Mouse (Mus musculus): Measurements from ENCODE around the gene Dst. TPM values are rescaled to one million over a fixed set of nuclear protein-coding genes. Genes with fewer than 3 reads are reported as not detected.

Gene Dst
- total and polyA plus RNA-seq, 3 experiments = 66.7 to 404 (median 334) TPM

DNA sequence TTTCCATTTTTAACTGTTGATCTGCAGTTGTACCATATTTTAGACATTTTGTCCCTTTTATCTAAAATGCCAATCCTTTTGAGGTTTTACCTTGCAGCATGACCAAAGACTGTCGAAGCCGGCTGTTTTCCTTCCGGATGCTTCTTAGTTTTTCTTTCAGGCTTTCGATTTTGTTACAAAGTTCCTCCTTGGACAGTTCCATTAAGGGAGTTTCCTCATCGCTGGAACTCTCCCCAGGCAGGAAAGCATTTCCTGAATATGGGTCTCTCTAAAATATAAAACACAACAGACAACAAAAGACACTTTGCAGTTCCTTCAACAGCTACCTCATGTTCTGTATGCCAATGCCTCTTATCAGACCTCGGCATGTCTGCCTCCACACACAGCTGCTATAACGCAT is 29.9 kb upstream of the Dst start:
- Histone ChIP-seq H3K79me2 (replicated peaks; ENCODE audit: control insufficient read depth, insufficient read depth, low read length) (no peaks in the 10 kb centered on the region), H3K36me3 (ENCODE audit: control insufficient read depth, insufficient read depth, low read length) (no peaks in the 10 kb centered on the region), H3K4me3 (no peak overlapping the region), H3K4me1 (ENCODE audit: control insufficient read depth, insufficient read depth, low read length) (no peaks in the 10 kb centered on the region; the same call in 1 of the 2 replicates), H3K27me3 (ENCODE audit: control insufficient read depth, insufficient read depth, low read length) (no peaks in the 10 kb centered on the region), H3K9ac (ENCODE audit: low read depth, low read length) (no peak overlapping the region), H3K27ac (peak overlapping the region; percentile 44)
- intact Hi-C loops (cut with DNase I) = no loop called here
- TF ChIP-seq CTCF (IDR thresholded peaks at IDR 0.05) (no peak), POLR2A (IDR thresholded peaks at IDR 0.05; ENCODE audit: insufficient read depth, low read depth, low read length) (no peak), EP300 (IDR thresholded peaks at IDR 0.05; ENCODE audit: insufficient read depth, low read depth, low read length) (no peak)
- peak in 1 of 2 experiments; percentile 23 for DNase-seq
- WGBS = 35% methylated on average over 7 of the region's 7 CpGs

DNA sequence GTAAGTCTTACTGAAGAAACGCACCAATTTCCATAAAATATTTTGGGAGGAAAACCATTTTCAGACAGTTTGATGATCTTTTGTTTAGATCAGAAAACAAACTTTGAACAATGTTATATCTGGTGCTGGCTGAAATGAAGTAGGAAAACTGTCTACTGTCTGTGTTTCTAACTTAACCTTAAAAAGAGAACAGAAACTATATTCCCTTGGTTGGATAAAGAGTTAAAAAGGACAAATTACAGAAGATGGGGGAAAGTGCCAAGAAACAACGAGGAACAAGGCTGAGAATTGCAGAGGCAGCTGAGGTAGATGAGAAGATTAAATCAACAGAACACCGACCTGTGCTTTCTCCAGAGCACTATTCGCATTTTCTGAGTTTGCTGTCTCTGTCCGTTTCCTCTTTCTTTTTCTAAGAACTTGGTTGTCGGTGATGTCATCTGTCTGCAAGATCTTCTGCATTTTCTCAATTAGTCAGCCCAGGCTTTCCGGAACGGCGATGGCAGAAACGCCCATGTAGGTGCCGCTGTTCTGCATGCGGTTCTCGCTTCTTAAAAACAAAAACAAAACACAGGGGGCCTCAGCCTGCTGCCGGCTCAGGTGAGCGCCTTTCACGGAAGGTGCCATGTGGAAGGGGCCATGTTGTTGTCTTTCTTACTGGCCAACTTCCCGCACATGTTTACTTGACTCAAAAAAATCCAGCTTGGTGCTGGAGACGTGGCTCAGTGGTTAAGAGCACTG is 24.8 kb upstream of the Dst start:
- Histone ChIP-seq H3K36me3 (ENCODE audit: control insufficient read depth, insufficient read depth, low read length) (no peaks in the 10 kb centered on the region), H3K9ac (ENCODE audit: low read depth, low read length) (no peak overlapping the region), H3K27me3 (ENCODE audit: control insufficient read depth, insufficient read depth, low read length) (no peaks in the 10 kb centered on the region), H3K4me1 (ENCODE audit: control insufficient read depth, insufficient read depth, low read length) (no peaks in the 10 kb centered on the region; the same call in 1 of the 2 replicates), H3K4me3 (peak overlapping the region; percentile 37), H3K79me2 (replicated peaks; ENCODE audit: control insufficient read depth, insufficient read depth, low read length) (no peaks in the 10 kb centered on the region), H3K27ac (peak overlapping the region; percentile 45; the same call in 1 of the 2 replicates)
- intact Hi-C loops (cut with DNase I) = loop anchor here (5.0 kb wide), 1 partner anchor 71 kb away; the partner anchor contains the start of gene Zfp451
- peak; percentile 50 to 66 for DNase-seq
- 13% methylated on average over 18 of the region's 18 CpGs for WGBS
- TF ChIP-seq CTCF (IDR thresholded peaks at IDR 0.05) = peak; percentile 55
- no peak for TF ChIP-seq EP300 (IDR thresholded peaks at IDR 0.05; ENCODE audit: insufficient read depth, low read depth, low read length)

DNA sequence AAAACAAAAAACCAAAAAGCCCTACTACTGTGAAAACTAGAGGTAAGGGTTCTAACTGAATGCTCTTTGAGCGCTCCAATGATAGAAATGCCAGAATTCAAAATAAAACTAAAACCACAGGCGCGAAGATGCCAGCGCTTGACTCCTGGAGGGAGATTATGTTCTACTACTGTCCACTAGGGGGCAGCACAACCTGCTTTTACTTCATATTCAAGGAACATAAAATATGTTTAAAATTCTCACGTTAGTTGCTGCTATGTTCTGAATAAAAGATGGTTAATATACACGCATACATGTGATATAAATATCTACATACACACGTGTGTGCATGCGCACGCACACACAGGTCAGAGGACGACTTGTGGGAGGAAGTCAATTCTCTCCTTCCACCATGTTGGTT is 15.2 kb upstream of the Dst start:
- intact Hi-C loops (cut with DNase I) = loop anchor here (1.0 to 10.0 kb wide), 2 partner anchors 74 to 272 kb away; no protein-coding TSS in a partner anchor
- H3K79me2 ChIP-seq (replicated peaks; ENCODE audit: control insufficient read depth, insufficient read depth, low read length) = no peaks in the 10 kb centered on the region
- H3K36me3 ChIP-seq (ENCODE audit: control insufficient read depth, insufficient read depth, low read length) = no peaks in the 10 kb centered on the region
- DNase-seq = peak; percentile 30 to 49
- no peak overlapping the region for H3K4me3 ChIP-seq
- no peak overlapping the region for H3K9ac ChIP-seq (ENCODE audit: low read depth, low read length)
- no peak overlapping the region for H3K27ac ChIP-seq
- peak; percentile 89 for TF ChIP-seq CTCF (IDR thresholded peaks at IDR 0.05)
- no peak for TF ChIP-seq POLR2A (IDR thresholded peaks at IDR 0.05; ENCODE audit: insufficient read depth, low read depth, low read length)
- no peak for TF ChIP-seq EP300 (IDR thresholded peaks at IDR 0.05; ENCODE audit: insufficient read depth, low read depth, low read length)
- no peaks in the 10 kb centered on the region for H3K27me3 ChIP-seq (ENCODE audit: control insufficient read depth, insufficient read depth, low read length)
- H3K4me1 ChIP-seq (ENCODE audit: control insufficient read depth, insufficient read depth, low read length) = no peaks in the 10 kb centered on the region; the same call in 1 of the 2 replicates
- WGBS = 55% methylated on average over 10 of the region's 10 CpGs

DNA sequence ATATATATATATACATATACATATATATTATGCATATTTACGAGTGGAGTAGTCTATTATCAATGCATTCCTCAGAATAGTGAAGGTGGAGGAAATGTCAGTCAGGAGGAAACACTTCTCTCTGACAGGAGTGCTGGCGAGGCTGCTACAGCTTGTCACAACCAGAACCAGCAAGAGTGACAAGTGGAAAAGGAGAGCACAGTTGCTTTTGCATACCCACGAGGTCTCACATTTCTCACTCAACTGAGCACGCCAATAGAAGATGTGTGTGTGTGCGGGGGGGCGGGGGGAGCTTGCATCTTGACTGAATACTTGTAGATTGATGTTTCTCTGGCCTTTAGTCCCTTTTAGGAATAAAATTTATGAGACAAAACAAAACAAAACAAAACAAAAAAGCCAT is 11.9 kb upstream of the Dst start:
- WGBS = 67% methylated on average over 6 of the region's 6 CpGs
- Histone ChIP-seq H3K27me3 (ENCODE audit: control insufficient read depth, insufficient read depth, low read length) (no peaks in the 10 kb centered on the region), H3K9ac (ENCODE audit: low read depth, low read length) (no peak overlapping the region), H3K4me3 (no peak overlapping the region), H3K27ac (no peak overlapping the region), H3K4me1 (ENCODE audit: control insufficient read depth, insufficient read depth, low read length) (no peaks in the 10 kb centered on the region; the same call in 1 of the 2 replicates), H3K79me2 (replicated peaks; ENCODE audit: control insufficient read depth, insufficient read depth, low read length) (no peaks in the 10 kb centered on the region), H3K36me3 (ENCODE audit: control insufficient read depth, insufficient read depth, low read length) (no peaks in the 10 kb centered on the region)
- no peak for DNase-seq
- intact Hi-C loops (cut with DNase I) = loop anchor here (10.0 kb wide), 1 partner anchor 269 kb away; no protein-coding TSS in a partner anchor
- TF ChIP-seq EP300 (IDR thresholded peaks at IDR 0.05; ENCODE audit: insufficient read depth, low read depth, low read length) (no peak), POLR2A (IDR thresholded peaks at IDR 0.05; ENCODE audit: insufficient read depth, low read depth, low read length) (no peak), CTCF (IDR thresholded peaks at IDR 0.05) (no peak)

DNA sequence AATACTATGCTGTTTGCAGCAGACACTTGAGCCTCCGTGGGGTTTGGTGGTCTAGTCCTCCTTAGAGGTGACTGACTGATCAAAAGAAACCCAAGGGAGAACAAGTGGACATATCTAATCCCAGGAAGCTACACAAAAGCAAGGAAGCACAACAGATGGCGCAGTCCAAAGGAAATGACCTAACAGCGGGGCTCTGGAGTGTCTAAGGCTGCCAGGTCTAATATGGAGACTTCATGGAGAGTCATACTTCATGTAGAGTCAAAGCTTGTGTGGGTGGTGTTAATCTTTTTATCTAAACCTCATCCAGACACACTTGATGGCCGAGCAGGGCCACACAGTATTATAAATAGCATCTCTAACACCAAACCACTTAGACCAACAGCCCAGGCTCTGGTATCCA is 11.4 kb upstream of the Dst start:
- intact Hi-C loops (cut with DNase I) = loop anchor here (10.0 kb wide), 1 partner anchor 268 kb away; no protein-coding TSS in a partner anchor
- no peaks in the 10 kb centered on the region for H3K79me2 ChIP-seq (replicated peaks; ENCODE audit: control insufficient read depth, insufficient read depth, low read length)
- H3K27ac ChIP-seq = no peak overlapping the region
- no peaks in the 10 kb centered on the region for H3K27me3 ChIP-seq (ENCODE audit: control insufficient read depth, insufficient read depth, low read length)
- H3K36me3 ChIP-seq (ENCODE audit: control insufficient read depth, insufficient read depth, low read length) = no peaks in the 10 kb centered on the region
- 46% methylated on average over 4 of the region's 4 CpGs for WGBS
- H3K9ac ChIP-seq (ENCODE audit: low read depth, low read length) = no peak overlapping the region
- no peaks in the 10 kb centered on the region; the same call in 1 of the 2 replicates for H3K4me1 ChIP-seq (ENCODE audit: control insufficient read depth, insufficient read depth, low read length)
- TF ChIP-seq EP300 (IDR thresholded peaks at IDR 0.05; ENCODE audit: insufficient read depth, low read depth, low read length) = no peak
- no peak for TF ChIP-seq CTCF (IDR thresholded peaks at IDR 0.05)
- TF ChIP-seq POLR2A (IDR thresholded peaks at IDR 0.05; ENCODE audit: insufficient read depth, low read depth, low read length) = no peak
- no peak overlapping the region for H3K4me3 ChIP-seq
- DNase-seq = no peak

DNA sequence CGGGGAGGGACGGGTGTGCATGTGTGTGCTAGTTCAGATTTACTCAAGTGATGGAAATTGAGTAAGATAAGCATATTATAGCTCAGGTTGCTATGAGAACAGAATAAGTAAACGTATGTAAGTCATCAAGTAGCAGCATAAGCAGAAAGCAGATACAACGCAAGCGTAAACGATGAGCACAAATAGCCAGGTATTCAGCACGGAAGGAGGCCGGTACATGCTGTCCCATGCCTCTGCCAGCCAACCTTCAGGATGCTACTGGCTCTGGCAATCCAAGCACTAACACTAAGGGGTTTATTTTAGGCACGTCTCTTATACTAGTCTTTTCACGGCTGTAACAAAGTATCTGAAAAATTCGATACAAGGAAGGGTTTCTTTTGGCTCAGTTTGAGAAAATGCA is 10.6 kb upstream of the Dst start:
- Histone ChIP-seq H3K9ac (ENCODE audit: low read depth, low read length) (no peak overlapping the region), H3K79me2 (replicated peaks; ENCODE audit: control insufficient read depth, insufficient read depth, low read length) (no peaks in the 10 kb centered on the region), H3K4me3 (no peak overlapping the region), H3K27me3 (ENCODE audit: control insufficient read depth, insufficient read depth, low read length) (no peaks in the 10 kb centered on the region), H3K4me1 (ENCODE audit: control insufficient read depth, insufficient read depth, low read length) (no peaks in the 10 kb centered on the region; the same call in 1 of the 2 replicates), H3K27ac (no peak overlapping the region), H3K36me3 (ENCODE audit: control insufficient read depth, insufficient read depth, low read length) (no peaks in the 10 kb centered on the region)
- intact Hi-C loops (cut with DNase I) = loop anchor here (10.0 kb wide), 1 partner anchor 267 kb away; no protein-coding TSS in a partner anchor
- no peak for DNase-seq
- TF ChIP-seq CTCF (IDR thresholded peaks at IDR 0.05) (no peak), EP300 (IDR thresholded peaks at IDR 0.05; ENCODE audit: insufficient read depth, low read depth, low read length) (no peak), POLR2A (IDR thresholded peaks at IDR 0.05; ENCODE audit: insufficient read depth, low read depth, low read length) (no peak)
- WGBS = 76% methylated on average over 11 of the region's 11 CpGs
